8 mouse cellular contexts compared by ENCODE assay signal in genomic region chr3:122047921-122048861, GRCm38 (mm10). TPM values are rescaled to one million over a fixed set of nuclear protein-coding genes. Genes with fewer than 3 reads are reported as not detected.
DNase-seq lines count a peak whose midpoint lies in the region; ATAC-seq and TF ChIP-seq lines count a peak whose summit lies in the region.

No protein-coding gene starts in this region.

- no peak overlapping the region for H3K9ac ChIP-seq in embryonic facial prominence, embryonic 12.5 days
- no peak overlapping the region for H3K9ac ChIP-seq in midbrain, embryonic 16.5 days (ENCODE audit: low read depth, low read length)

- H3K9me3 ChIP-seq in embryonic facial prominence, embryonic 12.5 days = no peaks in the 10 kb centered on the region
- H3K9me3 ChIP-seq in midbrain, embryonic 16.5 days (replicated peaks; ENCODE audit: control insufficient read depth, low read length, poor library complexity, severe bottlenecking) = no peaks in the 10 kb centered on the region

- 0 out of 2 replicates have a peak overlapping the region, but pooled peaks have one; percentile 1 for H3K4me3 ChIP-seq in embryonic facial prominence, embryonic 12.5 days
- H3K4me3 ChIP-seq in kidney, adult 2 months (ENCODE audit: insufficient read depth, low read depth, low read length) = no peak overlapping the region
- no peak overlapping the region for H3K4me3 ChIP-seq in midbrain, embryonic 16.5 days (ENCODE audit: low read depth, low read length)

- peak; percentile 84 for DNase-seq in adrenal gland, postnatal 10 days
- DNase-seq in heart, adult 8-10 months (ENCODE audit: low spot score) = peak; percentile 39
- DNase-seq in kidney, adult 2 months = peak; percentile 81
- peak; percentile 53 for DNase-seq in left cerebral cortex, postnatal 36 days (ENCODE audit: low spot score in 2 of 2)
- peak; percentile 86 for DNase-seq in testis, postnatal 10 days (ENCODE audit: low spot score)
- no peak for DNase-seq in natural killer cell, adult 2 months (ENCODE audit: low spot score in 2 of 2)

- TF ChIP-seq POLR2A in kidney, adult 2 months (IDR thresholded peaks at IDR 0.05; ENCODE audit: low read depth, low read length) = no peak

- H3K4me1 ChIP-seq in embryonic facial prominence, embryonic 12.5 days = peaks cover 63% of the 10 kb centered on the region
- peaks cover 20% of the 10 kb centered on the region for H3K4me1 ChIP-seq in kidney, adult 2 months (ENCODE audit: control insufficient read depth, insufficient read depth, low read length)
- H3K4me1 ChIP-seq in midbrain, embryonic 16.5 days (ENCODE audit: control insufficient read depth, insufficient read depth, low read length) = peaks cover 28% of the 10 kb centered on the region

- no peaks in the 10 kb centered on the region for H3K36me3 ChIP-seq in embryonic facial prominence, embryonic 12.5 days
- H3K36me3 ChIP-seq in kidney, adult 2 months (ENCODE audit: control insufficient read depth, insufficient read depth, low read length) = no peaks in the 10 kb centered on the region
- H3K36me3 ChIP-seq in midbrain, embryonic 16.5 days (ENCODE audit: control insufficient read depth, insufficient read depth, low read length) = no peaks in the 10 kb centered on the region

- H3K27ac ChIP-seq in embryonic facial prominence, embryonic 12.5 days = peak overlapping the region; percentile 92
- peak overlapping the region; percentile 48 for H3K27ac ChIP-seq in kidney, adult 2 months (ENCODE audit: insufficient read depth, low read depth, low read length)
- H3K27ac ChIP-seq in midbrain, embryonic 16.5 days (ENCODE audit: low read length) = no peak overlapping the region

- 5% methylated on average over 17 of the region's 17 CpGs for WGBS in embryonic facial prominence, embryonic 12.5 days
- WGBS in kidney, adult 2 months = 26% methylated on average over 17 of the region's 17 CpGs
- WGBS in midbrain, embryonic 16.5 days = 17% methylated on average over 17 of the region's 17 CpGs

- TF ChIP-seq CTCF in kidney, adult 2 months (conservative IDR thresholded peaks at IDR 0.05; ENCODE audit: insufficient read depth, insufficient read length, low read depth, low read length) = no peak

- ATAC-seq in embryonic facial prominence, embryonic 12.5 days (ENCODE audit: insufficient number of reproducible peaks, insufficient read depth, low FRiP score, low TSS enrichment) = peak; percentile 62
- peak; percentile 69; the same call in 1 of the 2 replicates for ATAC-seq in midbrain, embryonic 16.5 days

- intact Hi-C loops in left cerebral cortex, postnatal 36 days (cut with DNase I) = no loop called here

- H3K4me2 ChIP-seq in embryonic facial prominence, embryonic 12.5 days (replicated peaks) = peak overlapping the region; percentile 40
- H3K4me2 ChIP-seq in midbrain, embryonic 16.5 days (ENCODE audit: low read length) = no peak overlapping the region

- H3K27me3 ChIP-seq in embryonic facial prominence, embryonic 12.5 days = peaks cover 6% of the 10 kb centered on the region; the same call in 1 of the 2 replicates
- no peaks in the 10 kb centered on the region for H3K27me3 ChIP-seq in kidney, adult 2 months (replicated peaks; ENCODE audit: control insufficient read depth, insufficient read depth, low read length)
- peaks cover 17% of the 10 kb centered on the region; the same call in 1 of the 2 replicates for H3K27me3 ChIP-seq in midbrain, embryonic 16.5 days (ENCODE audit: control insufficient read depth, insufficient read depth, low read depth, low read length)

RNA-seq across cellular contexts. Expression of gene Abca4, which starts 3.9 kb away (rescaled TPM):
- 1 to 10 TPM; 1.8 to 2.7 TPM for total RNA-seq in adrenal gland, postnatal 10 days (2021)
- 1.2 and 1.3 TPM in 2 replicates for polyA plus RNA-seq in embryonic facial prominence, embryonic 12.5 days (2016; fragmentation: Nextera tagmentation; extraction: Ambion mirVana)
- 1 to 10 TPM; 1.8 to 2.7 (median 2.3) TPM for total RNA-seq in heart, adult 8-10 months (2022)
- 8.2 and 9.9 TPM in 2 replicates for polyA plus RNA-seq in kidney, adult 2 months (2012; rRNA removed)
- 1 to 10 TPM; 2.4 to 3.5 TPM for total RNA-seq in left cerebral cortex, postnatal 36 days (2021)
- polyA plus RNA-seq in midbrain, embryonic 16.5 days (2015; fragmentation: Nextera tagmentation; extraction: Ambion mirVana) = 0.93 and 1.7 TPM in 2 replicates

Comparison
In these comparisons a context has a peak if more than half of its experiments do, and no peak if none do; other contexts are left out.
1. DNase-seq: peak in adrenal gland, postnatal 10 days (single experiment), heart, adult 8-10 months (single experiment), kidney, adult 2 months (single experiment), left cerebral cortex, postnatal 36 days (2 of 2) and testis, postnatal 10 days (single experiment); none in natural killer cell, adult 2 months (0 of 2).